Mouse (Mus musculus) urinary bladder, postnatal 0 days (tissue): Measurements from ENCODE around the gene Olfr472. TPM values are rescaled to one million over a fixed set of nuclear protein-coding genes. Genes with fewer than 3 reads are reported as not detected.

Experiments used
- polyA plus RNA-seq: library from polyadenylated mRNA; unstranded; fragments of >200 nt; fragmentation: Nextera tagmentation; extraction: Ambion mirVana; gene quantifications from 2 replicates; pipeline ENCODE4 v1.2.1, GENCODE M21; 2015

Gene Olfr472
- not detected in 2 replicates for polyA plus RNA-seq

DNA sequence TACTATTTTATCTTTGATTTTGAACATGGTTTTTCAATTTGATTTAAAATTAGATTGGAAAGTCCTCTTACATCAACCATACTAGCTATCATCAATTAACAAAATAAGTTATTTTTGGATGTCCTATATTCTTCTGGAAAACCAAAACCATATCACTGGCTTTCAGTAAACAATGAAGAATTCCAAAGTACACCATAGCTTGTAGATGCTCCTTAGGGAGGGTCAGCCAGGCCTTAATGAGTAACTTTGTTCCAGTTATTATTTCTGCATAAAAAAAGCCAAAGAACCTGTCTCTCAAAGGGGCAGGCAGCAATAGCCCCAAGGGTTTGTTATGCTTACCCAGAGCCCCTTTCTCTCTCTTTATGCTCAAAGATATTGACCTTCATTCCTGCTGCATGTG is at the start of gene Olfr472:
Olfr472 (plus strand) TSS at position 301 of the 400 bp plus-strand sequence.

DNA sequence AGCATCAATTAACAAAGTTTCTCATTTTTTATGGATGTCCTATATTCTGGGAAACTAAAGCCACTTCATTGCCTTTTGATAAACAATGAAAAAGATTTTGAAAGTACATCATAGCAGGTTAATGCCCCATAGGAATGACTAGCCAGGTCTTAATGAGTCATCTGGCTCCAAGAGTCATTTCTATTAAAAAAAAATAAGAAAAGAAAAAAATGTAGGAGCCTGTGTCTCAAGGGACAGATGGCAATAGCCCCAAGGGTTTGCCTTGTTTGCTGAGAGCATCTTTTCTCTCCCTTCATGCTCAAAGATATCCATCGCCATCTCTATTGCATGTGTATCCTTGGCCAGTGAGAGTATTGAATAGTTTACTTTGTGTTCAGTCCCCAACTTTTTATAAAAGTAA is 32.4 kb downstream of the Olfr472 start, which contains the start of gene Olfr473:
Olfr473 (plus strand) TSS at position 301 of the 400 bp plus-strand sequence.

DNA sequence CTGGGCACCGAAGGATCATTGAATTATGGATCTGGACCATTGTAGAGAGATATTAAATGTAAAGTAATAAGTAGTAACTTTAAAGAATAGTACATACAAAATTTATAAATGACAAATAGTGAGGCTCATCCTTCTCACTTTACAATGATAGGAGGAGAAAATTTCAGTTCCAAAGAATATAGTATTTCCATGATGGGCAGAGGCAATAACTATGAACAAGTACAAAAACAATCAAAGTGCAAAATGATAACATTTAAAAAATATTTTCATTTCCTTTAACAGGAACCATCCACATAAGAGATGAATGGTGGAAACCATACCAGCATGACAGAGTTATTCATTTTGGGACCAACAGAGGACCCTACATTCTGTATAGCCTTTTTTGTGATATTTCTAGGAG is 56.6 kb downstream of the Olfr472 start, which contains the start of gene Olfr474:
Olfr474 (plus strand) TSS at position 301 of the 400 bp plus-strand sequence.

Other genes starting within 250 kb of the Olfr472 start
- gene Cyb5r2, start 139.9 kb upstream of the Olfr472 start, polyA plus RNA-seq: 0.34 and 0.39 TPM in 2 replicates
- not detected in 2 replicates for gene Ovch2, start 96.7 kb upstream of the Olfr472 start, polyA plus RNA-seq
- gene Olfr467, start 85.6 kb upstream of the Olfr472 start, polyA plus RNA-seq: not detected in 2 replicates
- gene Olfr469, start 72.4 kb upstream of the Olfr472 start, polyA plus RNA-seq: not detected in 2 replicates
- not detected in 2 replicates for gene Olfr470, start 50.4 kb upstream of the Olfr472 start, polyA plus RNA-seq
- gene Olfr473, start 32.5 kb downstream of the Olfr472 start, polyA plus RNA-seq: not detected in 2 replicates
- not detected in 2 replicates for gene Olfr474, start 56.7 kb downstream of the Olfr472 start, polyA plus RNA-seq
- not detected in 2 replicates for gene Olfr476, start 66.9 kb downstream of the Olfr472 start, polyA plus RNA-seq
- not detected in 2 replicates for gene Olfr477, start 88.8 kb downstream of the Olfr472 start, polyA plus RNA-seq
- not detected in 2 replicates for gene Olfr478, start 136.1 kb downstream of the Olfr472 start, polyA plus RNA-seq
- not detected in 2 replicates for gene Olfr479, start 152.8 kb downstream of the Olfr472 start, polyA plus RNA-seq
- not detected in 2 replicates for gene Olfr480, start 169.4 kb downstream of the Olfr472 start, polyA plus RNA-seq
- gene Olfr481, start 182.0 kb downstream of the Olfr472 start, polyA plus RNA-seq: not detected in 2 replicates
- gene Olfr482, start 199.7 kb downstream of the Olfr472 start, polyA plus RNA-seq: 0.12 TPM in 1 of 2 replicates, not detected in the other
- not detected in 2 replicates for gene Olfr483, start 202.9 kb downstream of the Olfr472 start, polyA plus RNA-seq
- not detected in 2 replicates for gene Olfr484, start 229.5 kb downstream of the Olfr472 start, polyA plus RNA-seq